Mouse (Mus musculus) urinary bladder, postnatal 36 days (tissue): ENCODE results near the gene Slc37a1.

ENCODE experiments used
- DNase-seq, 2 experiments: peaks; one replicate each; pipeline ENCODE4 v3.0.0; 2022; ENCODE audit warnings: low spot score in 2 of 2, mixed read lengths in 1 of 2

Slc37a1 gene

DNA sequence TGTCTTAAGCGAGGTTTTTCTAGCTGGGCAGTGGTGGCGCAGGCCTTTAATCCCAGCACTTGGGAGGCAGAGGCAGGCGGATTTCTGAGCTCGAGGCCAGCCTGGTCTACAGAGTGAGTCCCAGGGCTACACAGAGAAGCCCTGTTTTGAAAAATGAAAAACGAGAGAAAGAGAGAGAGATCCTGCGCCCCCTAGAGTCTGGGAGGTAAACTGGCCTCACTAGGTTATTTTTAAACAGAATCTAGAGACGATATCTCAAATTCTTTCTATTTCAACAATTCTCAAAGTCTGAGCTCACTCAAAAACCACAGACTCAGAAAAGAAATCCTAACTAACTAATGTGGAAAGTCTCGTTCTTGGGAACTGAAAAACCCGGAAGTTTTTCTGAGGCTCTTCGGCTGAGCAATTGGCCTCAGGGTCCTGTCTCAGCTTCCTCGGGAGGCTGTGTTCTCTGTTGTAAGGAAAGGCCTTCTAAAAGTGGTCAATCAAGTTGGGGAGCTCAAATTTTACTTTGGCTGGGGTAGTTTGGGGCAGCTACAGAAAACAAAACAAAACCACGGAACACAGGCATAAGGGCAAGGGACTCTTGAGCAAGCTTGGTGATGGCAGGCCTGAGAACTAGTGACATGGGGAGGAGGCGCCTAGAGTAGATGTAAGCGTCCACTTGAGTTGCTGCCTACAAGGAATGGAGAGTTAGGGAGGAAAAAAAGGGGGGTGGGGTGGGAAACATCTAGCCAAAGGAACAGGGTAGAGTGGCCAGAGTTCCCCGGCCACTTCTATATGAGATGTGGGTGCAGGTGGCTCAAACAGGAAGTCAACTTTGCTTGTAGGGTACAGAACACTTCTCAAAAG, 8.0 kb downstream of the Slc37a1 start:
- no peak for DNase-seq

DNA sequence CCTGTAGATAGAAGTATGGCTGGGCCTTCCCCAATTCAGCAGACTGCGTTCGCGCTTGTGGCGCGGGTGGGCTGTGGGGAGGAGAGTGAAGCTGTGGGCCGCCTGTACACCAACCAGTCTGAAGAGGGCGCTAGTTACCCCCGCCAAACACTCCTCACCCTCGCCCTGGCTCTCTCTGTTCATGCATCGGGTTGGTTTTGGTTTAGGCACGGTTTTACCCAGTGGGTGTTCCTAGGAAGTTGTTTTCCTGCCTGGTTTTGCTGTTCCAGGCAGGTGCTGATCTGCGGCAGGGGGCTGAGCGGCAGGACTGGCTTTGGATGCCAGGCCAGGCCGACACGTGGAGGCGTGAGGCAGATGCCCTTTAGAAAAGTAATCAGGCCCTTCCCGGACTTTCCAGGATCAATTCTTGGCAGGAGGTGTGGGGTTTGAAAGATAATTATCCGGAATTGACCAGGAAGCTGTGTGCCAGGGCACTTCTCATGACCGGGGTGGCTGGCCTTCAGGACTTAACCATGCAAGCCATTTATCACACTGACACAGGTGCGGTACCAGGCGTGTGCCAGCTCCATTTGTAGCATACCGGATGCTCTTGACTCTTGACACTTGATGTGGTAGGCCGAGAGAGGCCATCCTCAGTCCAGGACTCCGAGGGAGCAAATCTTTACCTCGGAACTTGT, 8.8 kb downstream of the Slc37a1 start:
- no peak for DNase-seq

DNA sequence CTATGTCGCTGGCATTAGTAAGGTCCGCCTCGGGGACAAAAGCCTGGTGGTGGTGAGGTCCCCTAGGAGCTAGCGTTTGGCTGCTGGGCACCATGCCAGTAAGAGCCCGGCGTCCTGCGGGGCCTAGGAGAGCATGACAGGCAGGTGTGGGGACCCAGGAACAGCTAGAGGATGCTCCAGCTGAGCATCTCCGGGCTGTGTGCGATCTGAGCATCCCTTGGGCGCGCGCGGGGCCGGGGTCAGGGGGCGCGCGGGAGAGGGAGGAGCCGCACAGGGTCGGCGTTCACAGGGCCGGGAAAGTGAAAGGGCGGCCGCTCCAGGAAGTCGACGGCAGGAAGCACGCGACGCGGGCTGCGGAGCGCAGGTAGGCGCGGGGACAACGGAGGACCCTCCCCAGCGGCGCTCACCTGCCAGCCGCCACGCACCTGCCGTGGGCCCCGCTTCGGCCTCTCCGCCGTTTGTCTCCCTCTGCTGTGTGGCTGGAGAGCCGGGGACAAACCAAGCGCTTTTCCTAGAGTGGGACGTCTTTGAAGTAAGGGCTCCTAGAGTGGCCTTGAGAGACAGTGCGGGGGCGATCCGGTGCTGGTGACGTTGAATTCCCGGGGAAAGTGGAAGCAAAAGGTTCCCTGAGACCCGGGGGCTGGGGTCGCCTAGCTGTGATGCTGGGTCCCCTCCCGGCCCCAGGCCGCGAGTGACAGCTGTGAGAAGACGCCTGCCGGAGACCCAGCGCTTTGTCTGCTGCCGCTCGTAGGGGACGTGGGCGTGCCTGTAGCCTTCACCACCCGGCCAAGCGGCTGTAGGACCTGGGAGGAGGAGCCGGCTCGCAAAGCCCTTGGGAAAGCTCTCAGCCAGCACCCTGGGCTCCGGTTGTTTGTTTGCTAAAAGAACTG, 9.5 kb downstream of the Slc37a1 start:
- peak; percentile 80 to 89 for DNase-seq

DNA sequence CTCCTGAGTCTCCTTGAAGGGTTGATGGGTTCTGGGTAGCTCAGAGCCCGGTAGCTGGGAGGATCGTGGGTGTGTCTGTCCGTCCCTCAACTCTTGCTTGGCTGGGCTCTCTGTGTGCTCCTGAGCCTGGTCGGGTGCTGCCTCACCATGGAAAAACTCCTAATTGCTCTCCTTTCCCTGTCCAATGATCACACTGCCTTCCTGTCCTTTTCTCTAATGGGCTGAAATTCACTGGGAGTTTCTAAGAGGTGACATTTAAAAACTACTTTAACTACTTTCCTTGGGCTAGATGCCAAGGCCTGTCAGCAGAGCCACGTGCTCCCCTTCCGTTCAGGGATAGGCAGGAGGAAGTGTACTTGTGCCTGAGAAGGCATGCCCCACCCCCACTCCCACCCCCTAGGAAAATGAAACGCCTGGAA, 10.9 kb downstream of the Slc37a1 start:
- peak in 1 of 2 experiments; percentile 62 for DNase-seq

DNA sequence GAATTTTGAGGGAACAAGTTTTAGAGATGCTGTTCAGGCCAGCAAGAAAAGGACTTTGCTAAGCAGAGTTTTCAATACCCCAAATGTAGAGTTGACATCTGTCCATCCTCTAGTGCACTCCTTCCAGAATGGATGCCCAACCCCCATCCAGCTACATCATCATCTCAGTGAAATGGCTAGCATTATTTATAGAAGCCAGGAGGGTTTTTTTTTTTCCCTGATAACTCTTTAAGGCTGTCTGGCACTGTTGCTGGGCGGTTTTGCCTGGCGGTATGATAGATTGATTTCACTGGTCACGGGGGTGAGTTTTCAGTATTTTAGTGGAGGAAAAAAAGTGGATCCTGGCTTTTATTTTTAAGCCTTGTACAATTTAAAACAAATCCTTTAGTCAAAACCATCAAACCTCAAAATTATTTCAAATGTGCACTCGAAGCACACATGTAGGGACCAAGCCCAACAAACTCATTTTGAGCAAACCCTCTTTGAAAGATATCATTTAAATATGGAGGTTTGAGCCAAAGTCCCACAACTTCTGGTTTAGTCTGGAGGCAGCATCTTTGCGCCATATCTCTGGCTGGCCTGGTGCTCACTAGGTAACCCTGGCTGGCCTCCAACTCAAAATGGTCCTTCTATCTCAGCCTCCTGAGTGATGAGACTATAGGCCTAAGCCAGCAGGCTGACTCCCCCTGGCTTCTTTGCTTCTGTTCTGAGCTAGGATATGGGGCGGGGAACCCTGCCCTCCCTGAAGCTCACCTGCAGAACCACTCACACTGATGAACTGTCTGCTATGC, 12.0 kb downstream of the Slc37a1 start:
- DNase-seq: no peak

DNA sequence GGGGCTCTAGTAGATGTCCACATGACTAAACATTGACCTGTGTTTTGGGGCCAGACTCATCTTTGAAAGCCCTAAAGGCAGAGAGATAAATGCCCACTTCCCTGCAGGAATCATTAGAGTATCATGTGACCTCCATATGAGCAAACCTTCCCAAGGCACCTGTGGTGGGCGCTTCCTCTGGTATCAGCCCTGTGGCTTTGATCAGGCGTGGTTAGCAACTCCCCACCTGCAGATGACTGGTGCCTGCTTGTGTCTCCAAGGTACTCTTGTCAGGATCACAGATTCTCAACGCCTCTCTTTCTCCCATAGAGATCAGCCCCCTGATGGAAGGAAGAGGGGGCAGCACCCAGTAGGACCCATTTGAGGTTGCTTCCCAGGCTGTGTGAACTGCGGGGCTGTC, 13.4 kb downstream of the Slc37a1 start:
- no peak for DNase-seq

DNA sequence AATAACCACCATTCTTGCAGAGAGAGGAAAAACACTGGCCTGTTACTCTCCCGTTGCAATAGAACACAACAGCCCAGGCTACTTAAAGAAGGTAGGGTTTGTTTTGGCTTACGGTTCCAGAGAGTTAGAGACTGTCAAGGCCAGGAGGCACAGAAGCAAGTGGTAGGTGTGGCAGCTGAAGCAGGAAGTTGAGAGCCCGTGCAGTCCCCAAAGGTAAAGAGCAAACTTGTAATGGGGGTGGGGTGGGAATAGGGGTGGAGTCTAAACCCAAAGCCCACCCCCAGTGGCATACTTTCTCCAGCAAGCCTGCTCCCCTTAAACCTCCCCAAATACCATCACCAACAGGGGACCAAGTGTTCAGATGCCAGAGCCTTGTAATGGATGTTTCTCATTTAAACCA, 14.1 kb downstream of the Slc37a1 start:
- no peak for DNase-seq

DNA sequence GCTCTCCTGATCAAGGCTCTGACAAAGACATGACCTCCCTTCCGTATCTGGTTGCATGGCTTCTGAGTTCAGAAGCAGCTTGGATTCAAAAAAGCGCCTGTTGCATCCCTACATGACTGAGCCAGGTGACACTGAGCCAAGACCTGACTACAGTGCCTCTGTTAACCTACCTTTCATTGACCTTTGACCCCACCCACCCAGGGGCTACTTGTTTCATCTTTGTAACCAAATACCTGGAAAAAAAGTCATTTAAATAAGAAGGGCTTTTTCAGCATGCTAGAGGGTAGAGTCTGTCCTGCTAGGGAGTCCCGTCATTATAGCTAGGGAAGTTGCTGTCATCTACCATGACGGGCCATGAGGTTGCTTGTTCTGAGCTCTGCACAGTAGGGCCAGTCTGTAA, 16.8 kb downstream of the Slc37a1 start:
- DNase-seq: no peak

DNA sequence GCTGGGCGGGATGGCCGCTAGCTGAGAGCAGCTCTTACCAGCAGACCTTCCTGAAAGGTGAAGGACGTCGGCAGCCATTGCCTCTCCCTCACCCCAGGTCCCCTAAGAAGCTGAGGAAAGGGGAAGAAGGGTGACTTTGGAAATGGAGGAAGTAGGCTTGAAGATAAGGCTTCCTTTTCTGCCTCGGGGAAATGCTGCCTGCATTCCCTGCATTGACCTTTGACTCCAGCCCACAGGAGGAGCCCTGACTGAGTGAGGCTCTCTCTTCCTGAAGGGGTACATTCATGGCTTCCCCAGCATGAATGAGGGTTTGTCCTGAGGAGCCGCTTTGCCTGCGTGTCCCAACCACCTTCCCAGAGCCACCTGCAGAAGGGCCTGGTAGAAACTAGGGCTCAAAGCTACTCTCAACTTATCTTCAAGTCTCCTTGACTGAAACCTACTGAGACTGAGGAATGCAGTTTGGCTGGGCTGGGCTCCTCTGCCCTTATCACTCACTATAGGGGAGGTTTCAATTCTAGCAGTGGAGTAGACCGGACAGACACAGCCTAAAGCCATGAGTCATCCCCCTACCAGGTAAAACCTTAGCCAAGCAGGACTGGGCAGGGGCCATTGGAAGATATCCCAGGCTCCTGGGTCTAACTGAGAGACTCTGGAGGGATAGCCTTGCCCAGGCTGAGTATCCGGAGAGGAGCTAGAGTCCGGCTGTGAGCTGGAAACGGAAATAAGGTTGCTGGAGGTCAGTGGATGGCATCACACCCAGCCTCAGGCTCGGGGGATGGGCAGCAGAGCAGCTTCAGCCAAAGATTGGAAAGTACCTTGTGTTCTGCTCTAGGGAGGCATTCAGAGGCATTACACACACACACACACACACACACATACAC, 18.5 kb downstream of the Slc37a1 start:
- DNase-seq: peak; percentile 64 to 65

DNA sequence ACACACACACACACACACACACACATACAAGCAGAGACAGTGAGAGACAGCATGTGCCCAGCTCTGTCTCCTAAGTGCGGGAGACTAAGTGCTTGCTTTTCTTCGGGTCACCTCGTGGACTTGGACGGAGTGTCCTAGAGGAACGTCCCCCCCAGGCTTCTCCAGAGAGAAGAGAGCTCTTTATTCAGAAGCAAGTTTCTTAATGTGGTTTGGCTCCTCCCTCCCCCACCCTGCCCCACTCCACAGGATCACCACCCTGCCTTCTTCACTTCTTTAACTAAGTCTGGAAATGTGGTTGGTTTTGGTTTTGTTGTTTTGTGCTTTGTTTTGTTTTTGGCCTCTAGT, 19.2 kb downstream of the Slc37a1 start:
- DNase-seq: no peak

DNA sequence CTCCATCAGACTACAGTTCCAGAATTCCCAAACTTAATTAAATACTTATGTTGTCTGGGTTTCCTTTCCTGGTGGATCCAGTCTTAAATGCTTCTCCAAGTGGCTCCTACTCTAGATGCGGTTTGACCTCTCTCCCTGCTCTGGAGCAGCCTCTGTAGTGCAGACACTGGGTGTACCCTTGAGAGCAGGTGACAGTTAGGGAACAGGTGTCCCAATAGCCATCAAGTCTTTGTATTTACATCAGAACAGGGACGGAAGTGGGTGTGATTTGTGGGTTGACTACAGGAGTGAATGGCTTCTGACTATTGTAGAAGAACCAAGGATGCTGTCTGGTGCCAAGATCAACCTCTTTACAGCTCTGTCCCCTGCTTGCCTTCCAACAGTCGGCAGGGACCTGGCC, 21.2 kb downstream of the Slc37a1 start:
- DNase-seq: no peak

DNA sequence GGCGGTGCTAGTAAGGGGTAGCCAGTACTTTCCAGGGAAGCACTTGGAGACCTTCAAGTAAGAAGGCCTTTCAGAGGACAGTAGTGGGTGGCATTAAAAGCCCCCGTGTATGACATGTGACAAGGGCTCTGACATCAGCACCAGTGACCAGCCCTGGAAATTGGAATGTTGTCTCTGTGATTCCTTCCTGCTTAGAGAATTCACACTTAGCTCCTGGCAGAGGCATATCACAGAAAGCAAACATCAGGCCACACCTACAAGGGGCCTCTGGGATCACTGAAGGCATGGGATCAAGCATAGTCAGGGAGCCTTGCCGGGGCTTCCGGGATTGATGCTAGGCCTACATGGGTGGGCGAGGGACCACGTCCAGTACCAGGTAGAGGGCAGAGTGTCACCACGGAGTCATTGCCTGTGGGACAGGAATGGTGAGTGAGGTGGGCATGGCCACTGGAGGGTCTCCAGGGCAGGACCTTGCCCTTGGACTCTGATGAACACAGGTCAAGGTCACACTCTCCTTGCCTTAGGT, 21.8 kb downstream of the Slc37a1 start:
- DNase-seq: no peak

DNA sequence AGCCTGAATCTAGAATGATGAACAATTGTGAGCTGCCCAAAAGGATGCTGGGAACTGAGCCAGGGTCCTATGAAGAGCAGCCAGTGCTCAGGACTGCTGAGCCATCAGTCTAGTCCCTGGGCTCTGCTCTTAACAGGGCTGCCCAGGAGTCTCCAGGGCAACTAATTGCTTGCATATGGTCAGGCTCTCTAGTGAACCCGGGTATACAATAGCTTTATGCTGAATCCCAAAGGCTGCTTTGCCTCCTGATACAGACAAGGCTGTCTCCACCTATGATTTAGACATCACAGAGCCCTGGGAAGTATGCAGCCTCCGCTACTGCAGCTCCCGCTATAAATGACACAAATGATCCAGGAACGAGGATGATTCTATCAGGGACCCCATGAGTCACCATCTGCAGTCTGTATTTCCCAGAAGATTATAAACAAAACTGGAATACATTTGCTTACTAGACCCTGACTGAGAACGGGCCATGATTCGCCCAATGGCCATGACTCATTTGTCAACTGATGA, 22.7 kb downstream of the Slc37a1 start:
- DNase-seq: no peak

DNA sequence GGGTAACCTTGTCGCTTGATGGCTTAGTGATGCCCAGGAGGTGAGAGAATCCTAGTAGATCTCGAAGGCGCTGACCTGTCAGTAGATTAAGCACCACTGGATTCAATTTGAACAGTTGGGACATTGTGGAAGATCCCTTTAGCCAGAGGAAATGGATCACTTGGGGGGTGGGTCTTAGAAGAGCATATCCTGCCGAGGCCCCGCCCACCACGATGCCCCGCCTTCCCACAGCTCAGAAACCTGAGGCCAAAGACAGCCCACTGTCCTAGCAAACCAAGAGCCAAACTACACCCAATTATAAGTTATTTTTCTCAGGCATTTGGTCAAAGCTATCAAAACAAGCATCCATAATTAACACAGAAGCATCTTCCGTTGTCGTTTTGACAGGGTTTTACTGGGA, 24.5 kb downstream of the Slc37a1 start:
- no peak for DNase-seq

DNA sequence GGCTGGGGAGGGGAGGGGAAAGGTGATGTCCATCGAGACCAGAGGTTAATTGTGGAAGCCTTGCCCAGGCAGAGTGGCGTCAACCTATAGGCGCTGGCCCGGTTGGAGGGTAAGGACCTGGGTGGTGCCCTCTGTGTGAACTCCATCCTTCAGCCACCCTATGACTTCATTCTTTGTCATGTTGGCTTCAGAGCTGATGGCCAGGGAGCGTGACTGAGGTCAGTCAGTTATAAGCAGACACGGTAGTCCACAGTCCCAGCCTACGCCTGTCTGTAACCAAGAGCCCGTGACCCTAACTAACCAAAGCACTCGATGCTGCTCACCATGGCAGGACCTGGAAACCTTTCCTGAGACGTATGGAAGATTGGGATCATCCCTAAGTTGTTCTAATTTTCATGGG, 26.1 kb downstream of the Slc37a1 start:
- DNase-seq: no peak

DNA sequence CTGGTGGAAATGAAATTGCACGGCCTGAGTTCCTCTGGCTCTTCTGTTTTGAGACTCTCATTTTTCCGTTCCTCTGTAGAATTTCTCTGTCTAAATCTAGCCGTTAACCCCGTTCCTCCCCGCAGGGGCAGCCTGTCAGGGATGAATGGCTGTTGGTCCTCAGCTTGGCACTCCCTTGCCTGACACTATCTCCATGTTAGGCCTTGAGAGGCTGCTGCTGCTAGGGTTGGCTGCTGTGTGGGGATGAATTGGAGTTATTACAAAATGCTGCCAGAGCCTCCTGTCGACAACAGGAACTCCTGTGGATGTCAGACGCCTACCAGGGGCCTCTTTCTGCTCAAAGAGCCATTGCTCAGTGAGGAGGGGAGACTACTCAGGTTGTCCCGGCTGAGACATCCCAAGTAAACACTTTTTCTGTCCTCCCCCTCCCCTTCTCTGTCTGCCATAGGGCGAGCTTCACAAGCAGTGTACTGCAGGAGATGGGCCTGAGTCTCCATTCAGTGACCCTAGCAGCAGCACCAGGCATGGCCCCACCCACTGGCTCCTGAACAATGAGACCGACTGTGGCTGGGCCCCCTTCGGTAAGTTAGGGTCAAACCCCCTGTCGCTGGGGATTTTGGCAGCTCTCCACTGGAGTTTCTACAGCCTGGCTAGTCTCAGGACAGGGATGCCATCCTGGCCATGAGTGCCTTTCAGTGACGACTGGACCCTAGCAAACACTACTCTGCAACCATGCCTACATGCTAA, 28.6 kb downstream of the Slc37a1 start:
- DNase-seq: no peak

DNA sequence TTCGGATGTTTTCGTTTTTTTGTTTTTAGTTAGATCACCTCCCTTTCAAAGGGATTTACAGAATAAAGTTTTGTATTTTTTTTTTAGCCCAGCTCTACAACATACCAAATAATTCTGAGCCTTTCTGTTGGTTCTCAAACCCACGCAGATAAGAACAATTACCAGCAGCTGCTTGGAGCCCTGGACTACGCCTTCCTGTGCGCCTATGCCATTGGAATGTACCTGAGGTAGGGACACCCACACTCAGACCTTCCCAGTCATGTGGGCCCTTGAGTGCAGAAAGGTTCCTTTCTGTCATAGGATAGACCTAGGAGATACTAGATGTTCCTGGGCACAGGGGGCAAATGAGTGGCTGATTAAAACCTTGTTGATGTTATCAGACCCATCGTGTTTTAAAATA, 29.4 kb downstream of the Slc37a1 start:
- DNase-seq: no peak

DNA sequence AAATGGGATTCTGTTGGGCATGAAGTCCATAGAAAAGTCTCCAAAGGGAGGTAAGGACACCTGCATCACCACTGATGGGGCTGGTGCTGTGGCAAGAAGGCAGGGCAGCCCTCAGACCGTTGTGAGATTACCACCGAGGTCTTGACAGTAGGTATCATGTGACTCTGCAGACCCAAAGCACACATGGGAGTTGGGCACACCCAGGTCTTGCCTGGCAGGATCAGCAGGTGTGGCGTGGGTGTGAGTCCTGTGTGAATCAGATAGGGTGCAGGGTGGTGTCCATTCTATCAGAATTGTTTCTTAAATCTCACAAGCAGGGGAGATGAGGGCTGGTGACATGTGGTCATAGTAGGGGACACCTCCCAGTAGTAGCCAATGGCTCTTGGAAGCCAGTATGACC, 30.4 kb downstream of the Slc37a1 start:
- no peak for DNase-seq

DNA sequence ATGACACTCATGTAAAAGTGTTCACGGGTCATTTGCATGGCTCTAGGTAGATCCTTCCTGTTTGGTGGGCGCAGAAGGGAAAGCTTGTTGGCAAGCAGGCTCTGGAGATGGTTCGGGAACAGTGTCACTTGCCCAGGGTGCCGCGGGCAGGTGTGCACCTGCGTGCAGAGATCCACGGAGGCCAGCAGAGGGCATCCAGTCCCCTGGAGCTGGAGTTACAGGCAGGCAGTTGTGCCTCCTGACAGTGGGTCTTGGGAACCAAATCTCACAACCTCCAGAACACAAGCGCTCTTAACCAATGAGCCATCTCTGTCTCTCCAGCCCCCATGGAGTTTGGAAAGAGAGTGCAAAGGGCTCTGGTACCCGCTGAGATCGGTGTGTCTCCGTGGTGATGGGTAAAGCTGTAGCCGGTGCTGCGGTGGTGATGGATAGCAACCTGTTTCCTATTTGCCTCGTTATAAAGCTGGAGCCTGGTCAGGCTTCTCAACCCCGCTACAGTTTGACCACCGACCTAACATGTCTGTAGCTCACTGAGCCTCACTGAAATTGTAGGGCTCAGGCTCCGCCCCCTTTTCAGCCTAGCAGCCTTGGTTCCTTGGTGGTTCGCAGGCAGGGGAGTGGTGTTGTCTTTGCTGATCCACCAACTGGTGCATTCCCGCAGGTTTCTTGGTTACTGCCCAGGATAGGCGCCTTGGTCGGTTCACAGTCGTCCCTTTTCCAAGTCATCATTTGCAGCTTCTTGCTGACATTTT, 31.1 kb downstream of the Slc37a1 start:
- no peak for DNase-seq
